Mouse (Mus musculus) lung, postnatal 4 days (tissue): ENCODE measurements around the gene Arl3.
A peak's percentile ranks its signal among the peaks of the same experiment; 100 is the strongest.
"Not testable (repeated sequence)": the region's sequence is repeated elsewhere in the genome, so short reads cannot be mapped to it uniquely, and the experiment has no call there.

Experiments
- DNase-seq, 2 experiments: peaks; one replicate each; pipeline ENCODE4 v3.0.0; 2021

Arl3 gene

DNA sequence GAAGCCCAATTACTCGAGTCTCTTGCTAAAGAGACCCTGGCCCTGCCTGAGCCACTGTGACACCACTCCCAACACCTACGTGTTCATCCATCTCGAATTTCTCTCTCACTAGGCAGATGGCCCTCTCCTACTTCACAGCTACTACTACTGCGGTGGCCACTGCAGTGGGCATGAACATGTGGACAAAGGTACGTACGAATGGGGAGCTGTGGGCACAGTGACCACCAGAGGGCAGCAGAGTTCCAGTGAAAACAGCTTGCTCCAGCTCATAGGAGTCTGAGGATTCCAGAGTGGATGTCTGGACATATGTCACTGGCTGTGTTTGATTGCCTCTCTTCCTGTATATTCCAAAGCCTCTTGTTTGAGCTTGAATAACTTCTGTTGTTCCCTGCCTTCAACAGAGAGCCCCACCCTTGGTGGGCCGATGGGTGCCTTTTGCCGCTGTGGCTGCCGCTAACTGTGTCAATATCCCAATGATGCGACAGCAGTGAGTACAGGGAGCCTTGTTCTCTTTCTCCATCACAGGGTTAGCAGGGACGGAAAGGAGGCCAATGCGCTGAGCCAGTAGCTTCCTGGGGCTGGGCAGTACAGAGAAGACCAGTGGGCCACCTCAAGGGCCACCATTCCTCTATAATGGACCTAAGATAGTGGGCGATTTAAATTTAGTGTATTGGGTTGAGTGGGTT, 15.0 kb upstream of the Arl3 start:
- peak; percentile 78 to 90 for DNase-seq

DNA sequence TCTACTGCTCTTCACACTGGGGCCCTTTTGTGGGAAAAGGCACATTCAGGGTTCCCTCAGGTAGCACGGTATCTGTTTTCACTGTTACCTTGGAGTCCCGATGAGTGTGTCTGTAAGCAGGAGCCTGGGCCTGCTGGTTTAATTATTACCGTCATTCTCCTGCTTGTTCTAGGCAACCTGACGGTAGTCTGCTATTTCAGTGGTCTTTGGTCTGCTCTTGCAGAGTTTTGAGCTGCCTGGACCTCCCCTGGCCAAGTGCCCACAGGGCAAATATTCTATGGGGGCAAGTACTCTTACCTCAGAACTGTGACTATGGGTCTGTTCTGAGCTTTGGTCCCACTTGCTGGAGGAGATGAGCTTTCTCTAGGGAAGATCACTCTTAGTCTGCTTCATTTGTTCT, 2.2 kb upstream of the Arl3 start:
- no peak for DNase-seq

DNA sequence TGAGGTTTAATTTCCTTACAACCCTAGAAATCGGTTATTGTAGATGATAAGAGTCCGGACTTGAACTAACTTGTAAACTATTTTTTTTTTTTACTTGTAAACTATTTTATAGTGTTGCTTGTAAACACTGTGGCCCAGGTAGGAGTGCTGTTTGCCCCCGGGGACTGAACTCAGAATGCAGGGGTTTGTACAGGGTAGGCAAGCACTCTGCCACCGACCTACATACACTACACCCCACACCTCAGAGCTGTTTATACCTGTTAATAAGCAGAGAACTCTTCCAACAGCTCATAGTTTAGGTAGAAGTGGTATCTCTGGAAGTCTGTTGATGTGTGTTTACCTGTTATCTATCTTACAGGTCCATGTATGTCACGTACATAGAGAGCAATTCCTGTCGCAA, 992 bp upstream of the Arl3 start:
- no peak for DNase-seq

DNA sequence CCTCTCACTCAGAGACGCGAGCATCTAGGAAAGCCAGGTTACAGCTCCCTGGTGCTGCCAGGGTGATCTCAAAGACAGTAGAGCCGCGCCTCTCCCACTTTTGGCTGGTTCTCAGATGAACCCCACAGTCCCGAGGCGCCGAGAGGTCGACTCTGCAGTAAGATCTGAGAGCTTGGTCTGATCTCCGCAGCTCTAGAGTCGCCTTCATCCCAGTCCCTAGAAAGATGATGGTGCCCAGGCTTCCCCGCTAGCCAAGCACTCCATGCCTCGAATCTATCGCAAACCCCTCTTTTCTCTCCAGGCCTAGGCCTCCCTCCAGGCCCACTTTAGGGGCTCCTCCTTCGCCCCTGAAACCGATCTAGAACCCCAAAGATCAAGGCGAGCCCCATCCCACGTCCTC, 450 bp downstream of the Arl3 start:
- no peak for DNase-seq

DNA sequence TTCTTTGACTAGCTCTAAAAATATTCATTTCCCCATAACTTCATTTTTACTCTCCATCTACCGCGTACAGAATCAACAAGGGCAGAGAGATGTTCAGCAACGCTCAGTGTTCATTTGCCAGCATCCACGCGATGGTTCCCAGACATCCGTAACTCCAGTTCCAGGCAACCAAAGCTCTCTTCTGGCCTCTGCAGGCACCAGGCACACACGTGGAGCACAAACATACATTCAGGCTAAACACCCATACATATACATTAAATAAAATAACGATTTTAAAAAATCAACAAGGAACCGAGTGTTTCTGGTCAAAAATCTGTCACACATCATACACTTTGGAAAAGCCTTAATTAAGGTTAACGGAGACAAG, 1.1 kb downstream of the Arl3 start:
- no peak for DNase-seq

DNA sequence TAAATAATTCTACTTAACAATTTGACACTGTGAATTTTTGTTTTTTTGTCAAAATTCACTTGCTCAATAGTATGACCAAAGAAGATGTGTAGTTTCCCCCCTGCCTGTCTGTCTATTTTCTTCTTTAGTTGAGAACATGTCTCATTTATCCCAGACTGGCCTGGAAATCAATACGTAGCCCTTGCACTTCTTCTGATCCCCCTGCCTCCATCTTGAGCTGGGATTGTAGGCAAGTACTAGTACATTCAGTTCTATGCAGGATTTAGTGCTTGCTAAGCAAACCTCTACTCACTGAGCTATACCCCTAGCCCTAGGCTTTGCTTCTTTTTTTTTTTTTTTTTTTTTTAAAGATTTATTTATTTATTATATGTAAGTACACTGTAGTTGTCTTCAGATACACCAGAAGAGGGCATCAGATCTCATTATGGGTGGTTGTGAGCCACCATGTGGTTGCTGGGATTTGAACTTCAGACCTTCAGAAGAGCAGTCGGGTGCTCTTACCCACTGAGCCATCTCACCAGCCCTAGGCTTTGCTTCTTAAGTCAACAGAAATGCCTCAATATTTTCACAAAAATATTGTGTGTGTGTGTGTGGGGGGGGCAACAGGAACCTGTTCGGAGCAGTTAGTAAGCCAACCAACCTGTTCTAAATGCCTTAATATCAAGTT, 1.7 kb downstream of the Arl3 start:
- not testable (repeated sequence) for DNase-seq

DNA sequence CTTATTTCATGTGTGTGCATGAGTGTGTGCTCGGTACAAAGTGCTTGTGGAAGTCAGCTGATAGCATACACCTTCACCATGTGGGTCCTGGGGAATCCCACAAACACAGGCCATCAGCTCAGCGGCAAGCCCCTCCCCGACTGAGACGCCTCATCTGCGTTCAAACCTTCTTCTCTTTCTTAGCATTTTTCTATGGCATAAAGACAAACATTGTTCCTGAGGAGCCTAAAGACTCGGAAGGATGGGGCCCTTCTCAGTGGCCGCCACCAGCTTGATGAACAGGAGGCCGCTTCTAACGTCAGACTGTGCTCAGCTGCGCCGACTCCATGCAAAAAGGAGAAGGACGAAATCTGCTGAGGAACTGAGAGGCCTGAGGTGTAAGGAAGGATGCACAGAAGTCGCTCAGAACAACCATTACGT, 8.9 kb downstream of the Arl3 start:
- DNase-seq = no peak

DNA sequence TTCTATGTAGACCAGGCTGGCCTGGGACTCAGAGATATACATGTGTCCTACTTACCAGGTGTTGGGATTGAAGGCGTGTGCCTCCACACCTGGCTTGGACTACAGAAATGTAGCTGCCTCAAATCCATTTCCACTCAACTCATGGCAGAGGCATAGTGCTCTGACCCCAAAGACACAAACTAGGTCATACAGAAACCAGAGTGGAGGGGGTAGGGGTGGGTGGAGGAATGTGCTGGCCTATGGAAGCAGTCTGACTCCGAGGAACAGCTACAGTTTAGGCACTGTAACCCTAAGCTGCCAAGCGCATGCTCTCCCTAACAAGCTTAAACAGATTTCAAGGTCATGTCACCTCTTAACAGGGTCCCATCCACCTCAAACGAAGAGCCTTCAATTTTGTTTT, 9.4 kb downstream of the Arl3 start:
- no peak for DNase-seq

DNA sequence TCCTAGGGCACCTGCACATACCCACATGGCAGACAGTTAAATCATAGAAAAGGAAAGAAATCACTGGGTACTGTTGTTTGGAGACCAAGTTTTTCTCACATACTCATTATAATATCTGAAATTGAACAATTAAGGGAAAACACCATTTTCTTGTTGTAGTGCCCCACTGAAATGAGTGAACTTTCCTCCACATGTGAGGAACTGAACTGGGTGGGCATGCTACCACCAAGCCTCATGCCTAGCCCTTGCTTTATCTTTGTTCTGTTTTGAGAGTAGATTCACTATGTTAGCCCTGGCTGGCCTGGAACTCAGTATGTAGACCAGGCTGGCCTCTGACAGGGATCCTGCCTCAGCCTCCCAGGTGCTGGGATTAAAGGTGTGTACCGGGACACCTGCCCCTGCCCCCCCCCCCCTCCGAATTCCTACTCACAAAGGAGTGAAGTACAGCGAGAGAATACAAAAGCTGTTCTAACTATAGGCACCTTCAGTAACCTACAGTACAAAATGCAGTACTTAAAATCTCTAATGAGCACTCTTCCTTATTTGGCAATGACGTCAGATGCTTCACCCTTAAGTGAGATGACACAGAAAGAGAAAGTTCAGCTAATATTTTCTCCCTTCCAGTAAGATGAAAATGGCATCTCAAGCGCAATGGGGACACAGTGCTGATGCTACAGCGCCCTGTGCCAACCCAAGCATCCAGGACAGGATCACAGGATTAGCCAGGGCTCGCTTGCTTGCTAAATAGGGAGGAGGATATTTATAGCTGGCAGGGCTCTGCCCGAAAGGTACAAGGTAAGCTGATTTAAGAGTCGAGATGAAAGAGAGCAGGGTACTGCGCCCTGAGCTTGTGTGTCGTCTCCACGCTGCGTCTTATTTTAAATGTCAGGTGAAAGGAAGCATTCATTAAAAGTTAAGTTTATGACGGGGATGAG, 10.2 kb downstream of the Arl3 start:
- no peak for DNase-seq

DNA sequence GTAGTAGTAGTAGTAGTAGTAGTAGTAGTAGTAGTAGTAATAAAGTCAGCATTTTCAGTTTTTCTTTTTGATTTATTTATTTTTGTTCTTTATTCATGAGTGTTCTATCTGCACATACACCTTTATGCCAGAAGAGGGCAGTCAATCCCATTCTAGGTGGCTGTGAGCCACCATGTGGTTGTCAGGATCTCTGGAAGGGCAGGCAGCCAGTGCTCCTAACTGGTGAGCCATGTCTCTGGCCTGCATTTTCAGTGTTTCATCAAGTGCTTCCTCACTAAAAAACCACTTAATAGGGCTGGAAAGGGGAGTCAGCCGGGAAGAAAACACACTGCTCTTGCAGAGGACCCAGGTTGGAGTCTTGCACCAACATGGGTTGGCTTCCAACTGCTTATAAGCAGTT, 10.9 kb downstream of the Arl3 start:
- DNase-seq = peak; percentile 63 to 74

DNA sequence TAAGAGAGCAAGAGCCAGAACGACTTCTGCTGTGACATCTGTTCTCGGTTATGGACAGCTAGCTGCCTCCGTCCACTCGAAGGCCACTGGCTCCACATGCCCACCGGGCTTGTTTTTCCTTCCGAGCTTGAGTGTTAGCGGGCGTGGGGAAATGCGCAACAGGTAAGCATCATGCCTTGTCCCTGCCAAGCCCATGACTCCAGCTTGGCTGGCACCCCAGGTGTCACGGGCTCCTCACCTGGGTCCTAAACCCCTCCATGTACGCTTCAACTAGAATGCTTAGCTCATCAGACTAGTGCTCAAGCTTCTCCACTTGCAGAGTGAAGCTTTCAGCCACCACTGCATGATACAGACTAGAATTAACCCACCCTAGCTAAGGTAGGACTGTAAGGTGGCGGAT, 14.4 kb downstream of the Arl3 start:
- peak in 1 of 2 experiments; percentile 66 for DNase-seq

DNA sequence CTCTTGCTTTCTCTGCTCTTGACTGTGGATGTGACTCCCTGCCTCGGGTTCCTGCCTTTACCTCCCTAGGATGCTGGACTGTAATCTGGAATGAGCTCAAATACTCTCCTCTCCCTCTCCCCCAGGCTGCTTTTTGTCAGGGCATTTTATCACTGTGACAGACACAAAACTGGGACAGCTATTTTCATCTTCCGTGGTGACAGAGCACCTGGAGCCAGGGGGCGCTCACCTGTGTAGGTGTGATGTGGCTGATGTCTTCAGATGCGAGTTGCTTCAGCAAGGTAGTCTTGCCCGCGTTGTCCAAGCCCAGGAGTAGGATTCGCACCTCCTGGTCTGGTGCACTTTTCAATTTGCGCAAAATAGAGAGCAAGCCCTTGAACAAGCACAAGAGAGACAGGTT, 15.0 kb downstream of the Arl3 start:
- no peak for DNase-seq

DNA sequence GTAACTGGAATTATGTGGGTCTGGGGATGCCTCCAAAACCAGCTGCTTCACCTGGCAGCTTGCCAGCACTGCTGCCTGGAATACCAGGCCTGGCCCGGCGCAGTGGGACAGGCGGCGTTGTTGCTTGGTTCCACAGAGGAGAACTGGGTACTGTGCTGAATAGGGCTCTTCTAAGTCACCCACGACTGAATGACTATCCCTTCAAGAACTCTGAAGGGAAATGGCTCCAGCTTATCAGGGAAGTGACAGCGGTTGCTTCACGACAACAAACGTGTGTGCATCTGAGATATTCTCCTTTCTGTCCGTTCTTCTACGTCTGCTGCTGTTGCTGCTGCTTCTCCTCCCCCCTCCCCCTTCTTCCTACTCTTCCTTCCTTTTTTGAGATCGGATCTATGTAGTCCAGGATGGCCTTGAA, 19.4 kb downstream of the Arl3 start:
- DNase-seq = peak; percentile 59 to 82

DNA sequence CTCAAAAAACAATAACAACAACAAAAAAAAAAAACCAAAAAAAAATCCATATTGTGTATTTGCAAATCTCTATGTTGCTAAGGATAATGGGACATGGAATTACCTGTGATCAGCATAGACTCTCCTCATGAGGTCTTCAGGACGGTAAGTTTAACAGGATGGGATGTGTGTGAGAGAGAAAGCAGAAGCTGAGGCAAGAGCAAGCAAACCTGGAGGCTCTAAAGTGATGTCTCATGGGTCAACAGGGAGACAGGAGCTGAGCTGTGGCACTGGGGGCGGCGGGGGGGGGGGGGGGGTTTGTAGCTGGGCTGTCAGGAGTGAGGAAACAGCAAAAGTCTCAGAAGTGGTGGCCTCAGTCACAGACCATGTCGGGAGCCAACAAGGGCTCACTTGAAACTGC, 20.5 kb downstream of the Arl3 start:
- DNase-seq = no peak

DNA sequence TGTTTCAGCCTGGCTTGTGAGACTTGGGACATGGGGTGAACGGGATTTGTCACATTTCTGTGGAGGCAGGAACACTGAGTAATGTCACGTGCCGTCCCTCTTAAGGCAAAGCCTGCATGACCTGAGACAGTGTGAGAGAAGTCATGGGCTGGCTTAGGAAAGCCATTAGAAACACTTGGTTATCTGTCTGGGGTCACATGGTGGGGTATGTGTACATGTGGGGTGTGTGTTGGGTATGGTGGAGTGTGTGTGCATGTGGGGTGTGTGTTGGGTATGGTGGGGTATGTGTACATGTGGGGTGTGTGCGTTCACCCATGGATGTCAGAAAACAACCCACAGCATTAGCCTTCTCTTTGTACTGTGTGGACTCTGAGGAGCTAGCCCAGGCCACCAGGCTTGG, 22.6 kb downstream of the Arl3 start:
- DNase-seq = no peak

DNA sequence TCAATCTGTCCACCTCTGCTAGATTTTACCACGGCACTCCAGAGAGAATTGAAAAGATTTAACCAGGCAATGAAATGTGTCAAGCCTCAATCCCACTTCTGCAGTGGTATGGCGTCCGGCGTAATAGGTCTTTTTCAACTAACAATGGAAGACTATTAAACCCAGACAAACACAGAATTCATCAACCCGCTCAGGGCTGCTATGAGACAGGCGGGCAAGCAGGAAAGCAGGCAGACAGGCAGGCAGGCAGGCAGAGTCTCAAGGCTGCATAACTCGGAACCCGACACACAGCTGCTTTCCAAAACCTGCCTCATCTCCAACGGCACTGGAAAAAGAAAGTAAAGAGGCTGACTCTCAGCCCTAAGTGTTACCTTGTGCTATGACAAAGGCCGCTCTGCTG, 24.9 kb downstream of the Arl3 start:
- no peak for DNase-seq

DNA sequence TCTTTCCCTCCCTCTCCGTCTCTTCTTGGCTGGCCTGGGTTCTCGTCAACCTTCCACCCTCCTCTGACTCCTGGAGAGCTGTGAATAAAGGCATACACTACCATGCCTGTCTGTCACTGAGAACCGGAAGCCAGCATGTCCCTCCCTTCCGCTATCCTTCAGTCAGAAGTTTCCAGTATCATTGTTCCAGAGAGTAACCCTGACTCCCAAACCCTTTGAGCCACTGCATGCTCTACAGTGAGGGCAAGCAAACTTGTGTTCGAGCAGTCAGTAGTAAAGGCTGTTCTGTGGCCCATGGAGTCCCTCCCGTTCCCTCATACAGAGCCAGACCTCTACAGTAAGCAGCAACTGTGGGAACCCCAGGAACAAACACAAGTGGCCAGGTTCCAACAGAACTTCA, 25.4 kb downstream of the Arl3 start:
- no peak for DNase-seq

DNA sequence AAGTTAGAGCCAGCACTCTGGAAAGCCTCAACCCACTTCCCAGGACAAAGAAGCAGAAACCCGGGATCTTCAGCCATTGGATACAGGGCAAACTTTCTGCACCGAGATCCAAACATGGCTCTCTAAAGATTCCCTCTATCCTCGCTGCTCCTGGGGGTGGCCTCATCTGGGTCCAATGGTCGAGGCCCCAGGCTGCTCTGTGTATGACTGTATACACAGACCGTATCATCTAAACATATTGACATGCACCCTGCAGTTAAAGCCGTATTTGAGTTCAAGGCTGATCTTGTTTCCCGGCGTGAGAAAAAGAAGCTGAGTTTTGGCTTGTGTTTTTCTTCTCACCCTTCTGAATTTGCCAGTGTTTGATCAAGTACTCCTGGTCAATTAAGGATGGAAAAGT, 30.2 kb downstream of the Arl3 start:
- DNase-seq = no peak

DNA sequence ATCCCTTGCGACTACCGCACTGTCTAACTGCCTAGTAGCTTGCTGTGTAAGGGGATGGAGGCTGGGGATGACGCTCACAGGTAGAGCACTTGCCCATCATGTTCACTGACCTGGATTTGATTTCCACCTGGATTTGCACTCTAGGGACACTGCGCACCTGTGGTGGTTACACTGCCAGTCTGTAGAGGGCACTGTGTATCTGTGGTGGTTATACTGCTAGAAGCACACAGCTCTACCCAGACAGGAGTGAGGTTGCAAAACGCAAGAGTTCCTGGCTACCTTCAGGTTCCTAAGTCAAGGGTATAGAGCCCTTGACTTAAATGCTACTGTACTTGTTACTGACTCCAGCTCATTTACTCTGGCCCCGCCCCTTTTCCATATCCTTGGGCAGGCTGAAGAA, 34.8 kb downstream of the Arl3 start:
- no peak for DNase-seq

DNA sequence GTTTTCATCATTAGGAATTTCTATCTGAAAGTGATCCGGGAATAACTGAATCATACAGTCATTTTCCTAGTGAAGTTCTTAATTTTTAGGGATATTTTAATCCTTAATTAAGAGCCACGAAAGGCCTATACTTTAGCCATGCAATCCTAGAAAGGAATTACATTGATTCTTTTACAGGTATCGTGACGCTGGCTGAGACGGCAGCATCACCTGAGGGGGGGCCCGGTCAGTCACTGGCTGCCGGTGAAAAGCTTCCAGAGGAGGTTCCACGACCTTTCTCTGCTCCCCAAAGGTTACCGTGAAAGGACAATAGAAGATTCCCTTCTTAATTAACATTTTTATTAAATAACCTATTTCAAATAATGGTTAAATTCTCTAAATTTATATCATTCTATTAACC, 35.6 kb downstream of the Arl3 start:
- no peak for DNase-seq

DNA sequence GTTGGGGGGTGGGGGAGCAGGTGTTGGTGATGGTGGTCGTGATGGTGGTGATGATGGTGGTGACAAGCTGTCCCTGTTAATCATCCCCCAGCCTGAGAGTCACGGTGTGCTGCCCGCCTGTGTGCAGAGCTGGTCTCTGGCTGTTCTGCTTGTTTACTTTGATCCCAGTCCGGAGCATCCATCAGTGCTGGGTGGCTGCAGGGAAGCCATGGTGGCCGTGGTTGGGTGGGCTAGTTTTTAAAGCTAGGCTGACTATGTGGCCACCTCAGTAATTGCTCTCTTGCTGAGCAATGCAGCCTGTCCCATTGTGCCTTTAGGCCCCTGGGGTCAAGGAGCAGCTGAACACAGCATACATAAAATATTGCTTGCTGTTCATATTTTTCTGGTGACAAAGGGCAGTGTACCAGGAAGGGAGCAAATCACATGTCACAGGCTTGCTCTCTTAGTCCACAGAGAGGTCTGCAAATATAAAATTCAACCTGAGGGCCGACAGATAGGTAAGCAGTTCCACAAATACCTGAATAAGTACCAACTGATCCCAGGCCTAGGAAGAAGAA, 38.4 kb downstream of the Arl3 start:
- no peak for DNase-seq

DNA sequence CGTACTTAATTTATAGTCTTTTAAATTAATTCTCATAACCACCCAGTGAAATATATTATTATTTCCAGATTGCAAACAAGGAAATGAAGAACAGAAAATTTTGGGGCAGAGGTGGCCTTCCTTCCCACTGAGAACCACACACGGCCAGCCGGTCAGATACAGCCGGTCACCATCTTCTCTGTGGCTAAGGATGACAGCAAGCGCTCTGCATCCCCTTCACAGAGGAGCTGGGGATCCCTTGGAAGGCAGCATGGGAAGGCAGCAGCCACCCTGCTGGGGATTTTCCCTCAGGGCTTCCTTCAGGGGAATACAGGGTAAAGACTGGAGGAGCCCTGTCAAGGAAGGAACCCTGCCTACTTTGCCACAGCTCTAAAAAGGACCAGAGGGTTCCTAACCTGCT, 39.5 kb downstream of the Arl3 start:
- DNase-seq = no peak

DNA sequence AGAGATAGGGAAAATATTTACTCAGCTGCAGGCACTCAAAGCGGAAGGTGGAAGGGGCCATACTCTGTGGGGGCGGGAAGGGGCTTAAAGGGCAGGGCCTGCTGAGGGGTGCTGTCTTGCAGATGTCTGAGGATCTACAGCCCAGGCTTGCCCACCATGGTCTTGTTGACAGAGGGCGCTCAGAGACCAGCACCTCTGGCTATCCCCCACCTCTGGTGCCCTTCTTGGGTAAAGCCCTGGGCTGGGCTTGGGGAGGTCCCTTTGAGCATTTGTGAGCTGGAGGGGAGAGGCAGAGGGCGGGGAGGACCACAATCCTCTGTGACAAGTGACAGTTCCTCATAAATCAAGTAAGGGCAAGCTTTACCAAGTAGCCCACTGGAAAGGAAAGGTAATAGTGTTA, 39.9 kb downstream of the Arl3 start:
- no peak for DNase-seq
